Mouse (Mus musculus) forebrain, embryonic 10.5 days (tissue): ENCODE measurements around the gene Nup85. TPM values are rescaled to one million over a fixed set of nuclear protein-coding genes. Genes with fewer than 3 reads are reported as not detected.
"Not testable (repeated sequence)": the region's sequence is repeated elsewhere in the genome, so short reads cannot be mapped to it uniquely, and the experiment has no call there.

Source experiments
- DNase-seq: peaks from one replicate; pipeline ENCODE4 v3.0.0-alpha.2; 2017; ENCODE audit warnings: low spot score; ENCODE audit errors: extremely low spot score
- H3K27ac ChIP-seq: fragments of 300-500 bp; sonication (generic); 2 replicates; pipeline ENCODE4 v1.5.1; 2016; ENCODE audit warnings: mild to moderate bottlenecking
- H3K27me3 ChIP-seq: fragments of 300-500 bp; sonication (generic); 2 replicates; pipeline ENCODE4 v1.6.1; 2016; ENCODE audit warnings: mild to moderate bottlenecking; ENCODE audit not compliant: poor library complexity, severe bottlenecking
- H3K36me3 ChIP-seq: fragments of 300-500 bp; sonication (generic); replicated peaks from 2 replicates; pipeline ENCODE4 v1.6.1; 2016; ENCODE audit warnings: mild to moderate bottlenecking, moderate library complexity
- H3K4me1 ChIP-seq: fragments of 300-500 bp; sonication (generic); 2 replicates; pipeline ENCODE4 v1.6.1; 2016
- H3K4me3 ChIP-seq: fragments of 300-500 bp; sonication (generic); 2 replicates; pipeline ENCODE4 v1.5.1; 2016; ENCODE audit warnings: mild to moderate bottlenecking, moderate library complexity
- H3K9me3 ChIP-seq: fragments of 300-500 bp; sonication (generic); 2 replicates; pipeline ENCODE4 v1.6.1; 2016; ENCODE audit warnings: mild to moderate bottlenecking, moderate library complexity
- WGBS: fragments of 180-500 bp; shearing (Covaris S2); methylation state at CpG from one replicate; pipeline ENCODE4 v1.1.7; 2016; 5-methylcytosine and 5-hydroxymethylcytosine counted together
- polyA plus RNA-seq: library from polyadenylated mRNA; unstranded; fragments of >200 nt; fragmentation: Nextera tagmentation; extraction: Ambion mirVana; gene quantifications from 2 replicates; pipeline ENCODE4 v1.2.1, GENCODE M21; 2016

Gene Nup85
- polyA plus RNA-seq = 281 and 299 TPM in 2 replicates

DNA sequence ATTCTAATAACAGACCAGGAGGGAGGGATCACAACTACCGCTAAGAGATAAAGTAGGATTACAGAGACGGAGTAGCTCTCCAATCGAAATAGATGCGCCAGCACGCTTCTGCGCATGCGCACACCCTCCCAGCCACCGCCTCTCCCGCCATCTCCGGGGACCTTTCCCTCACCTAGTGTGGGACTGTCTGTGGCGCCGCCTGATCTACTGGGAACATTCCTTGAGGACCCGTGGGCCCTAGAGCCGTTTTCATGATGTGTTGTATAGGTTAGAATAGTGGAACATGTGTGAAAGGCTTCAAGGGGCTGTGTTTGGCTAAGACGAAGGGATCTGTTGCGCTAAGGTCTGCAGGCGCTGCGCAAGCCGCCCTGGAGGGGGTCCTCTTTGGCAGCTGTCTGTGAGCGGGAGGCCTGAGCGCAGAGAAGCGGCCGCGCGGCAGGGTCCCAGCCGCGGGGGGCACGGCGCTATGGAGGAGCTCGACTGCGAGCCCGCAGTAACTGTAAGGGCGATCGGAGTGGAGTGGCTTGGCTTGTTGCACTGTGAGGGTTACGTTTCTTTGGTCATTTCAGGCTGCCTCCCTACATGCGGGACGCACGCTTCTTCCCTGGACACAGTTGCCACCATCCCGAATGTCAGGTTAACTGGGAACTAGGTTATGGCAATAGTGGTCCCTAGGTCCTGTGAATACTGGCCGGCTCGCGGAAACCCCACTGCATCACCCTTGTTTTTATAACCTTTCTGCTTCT lies at the start of gene Nup85:
TSS of gene Nup85 (plus strand) at position 371 of the 746 bp plus-strand sequence.
- Histone ChIP-seq H3K9me3 (no peaks in the 10 kb centered on the region), H3K36me3 (peaks cover 36% of the 10 kb centered on the region), H3K4me1 (peaks cover 24% of the 10 kb centered on the region), H3K4me3 (peak within 1 kb of the TSS; percentile 92), H3K27me3 (no peaks in the 10 kb centered on the region), H3K27ac (peak within 1 kb of the TSS; percentile 100)
- peak; percentile 97 for DNase-seq
- WGBS = 0% methylated on average over 42 of the region's 42 CpGs

DNA sequence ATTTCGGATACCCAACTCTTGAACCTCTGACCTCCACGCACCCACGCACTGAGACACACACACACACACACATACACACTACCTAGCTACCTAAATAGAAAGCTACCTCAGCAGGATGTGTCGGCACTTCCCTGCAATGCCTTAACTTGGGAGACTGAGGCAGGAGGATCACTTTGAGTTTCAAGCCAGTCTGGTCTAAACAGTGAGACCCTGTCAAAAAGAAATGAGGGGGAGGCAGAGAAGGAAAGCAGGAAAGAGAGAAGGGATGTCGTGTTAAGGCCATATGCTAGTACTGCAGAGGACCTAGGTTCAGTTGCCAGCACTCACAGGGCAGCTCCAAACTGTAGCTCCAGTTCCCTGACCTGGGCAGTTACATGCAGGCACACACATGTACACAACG lies 49.2 kb upstream of the Nup85 start:
- H3K4me1 ChIP-seq = peaks cover 47% of the 10 kb centered on the region
- peak overlapping the region; percentile 99 for H3K27ac ChIP-seq
- 0 out of 2 replicates have a peak, but pooled peaks cover 6% of the 10 kb centered on the region for H3K36me3 ChIP-seq
- 74% methylated on average over 6 of the region's 6 CpGs for WGBS
- H3K27me3 ChIP-seq = no peaks in the 10 kb centered on the region
- DNase-seq = no peak
- H3K9me3 ChIP-seq = no peaks in the 10 kb centered on the region
- H3K4me3 ChIP-seq = peak overlapping the region; percentile 99

DNA sequence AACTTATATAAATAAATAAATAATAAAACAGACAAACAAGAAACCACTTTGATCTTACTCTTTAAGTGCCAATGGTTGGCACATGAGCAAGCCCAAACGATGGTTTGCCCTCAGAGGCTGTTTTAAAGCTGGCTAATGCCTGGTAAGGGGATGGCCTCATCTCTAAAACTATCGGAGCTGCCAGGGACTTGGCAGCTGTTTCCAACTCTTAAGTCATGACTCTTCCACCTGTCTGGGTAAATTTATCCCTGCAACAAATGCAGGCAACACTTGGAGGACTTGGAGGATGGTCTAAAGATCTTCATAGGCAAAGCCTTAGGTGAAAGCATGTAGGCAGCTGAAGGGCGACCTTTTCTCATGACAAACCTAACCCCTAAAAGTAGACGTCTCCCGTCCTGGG lies 47.3 kb upstream of the Nup85 start:
- no peaks in the 10 kb centered on the region for H3K9me3 ChIP-seq
- peaks cover 27% of the 10 kb centered on the region for H3K4me1 ChIP-seq
- H3K4me3 ChIP-seq = no peak overlapping the region
- peaks cover 15% of the 10 kb centered on the region for H3K36me3 ChIP-seq
- WGBS = 89% methylated on average over 5 of the region's 5 CpGs
- no peak overlapping the region for H3K27ac ChIP-seq
- no peak for DNase-seq
- no peaks in the 10 kb centered on the region for H3K27me3 ChIP-seq

GRCm38 (mm10) chr11:115518693-115519092 lies 45.5 kb upstream of the Nup85 start:
- H3K4me1 ChIP-seq = peaks cover 11% of the 10 kb centered on the region
- H3K27me3 ChIP-seq = no peaks in the 10 kb centered on the region
- no peak for DNase-seq
- H3K36me3 ChIP-seq = peaks cover 26% of the 10 kb centered on the region
- no peaks in the 10 kb centered on the region for H3K9me3 ChIP-seq
- no peak overlapping the region for H3K4me3 ChIP-seq
- H3K27ac ChIP-seq = no peak overlapping the region
- 79% methylated on average over 9 of the region's 9 CpGs for WGBS

- H3K9me3 ChIP-seq = no peaks in the 10 kb centered on the region
- H3K27ac ChIP-seq = no peak overlapping the region
- peaks cover 35% of the 10 kb centered on the region for H3K36me3 ChIP-seq
- no peak for DNase-seq
- peaks cover 9% of the 10 kb centered on the region for H3K4me1 ChIP-seq
- H3K4me3 ChIP-seq = no peak overlapping the region
- no peaks in the 10 kb centered on the region for H3K27me3 ChIP-seq
- 89% methylated on average over 3 of the region's 3 CpGs for WGBS
Measured at GRCm38 (mm10) chr11:115519581-115519980, 44.7 kb upstream of the Nup85 start.

DNA sequence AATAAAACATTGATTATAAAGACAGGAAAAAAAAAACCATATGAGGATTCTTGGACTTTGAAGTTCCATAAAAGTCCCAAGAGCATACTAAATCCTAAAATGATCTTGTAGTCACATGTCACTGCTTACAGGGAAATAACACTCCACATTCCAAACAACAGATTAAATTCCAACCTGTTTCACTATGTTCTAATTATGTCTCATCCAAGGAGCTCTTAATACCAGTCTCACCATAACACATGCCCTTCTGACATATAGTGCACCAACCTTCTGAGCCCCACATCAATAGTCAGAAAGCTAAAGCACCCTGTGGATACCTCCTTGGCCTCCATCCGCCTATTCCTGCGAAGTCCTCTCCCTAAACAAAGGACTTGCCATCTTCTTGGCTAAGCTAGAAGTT lies 44.0 kb upstream of the Nup85 start:
- Histone ChIP-seq H3K9me3 (no peaks in the 10 kb centered on the region), H3K36me3 (peaks cover 41% of the 10 kb centered on the region), H3K4me1 (peaks cover 2% of the 10 kb centered on the region), H3K27ac (no peak overlapping the region), H3K4me3 (no peak overlapping the region), H3K27me3 (no peaks in the 10 kb centered on the region)
- WGBS = 78% methylated on average over 2 of the region's 2 CpGs
- no peak for DNase-seq

GRCm38 (mm10) chr11:115521080-115521479 lies 43.2 kb upstream of the Nup85 start:
- H3K9me3 ChIP-seq = no peaks in the 10 kb centered on the region
- H3K27ac ChIP-seq = no peak overlapping the region
- DNase-seq = no peak
- no peak overlapping the region for H3K4me3 ChIP-seq
- no peaks in the 10 kb centered on the region for H3K27me3 ChIP-seq
- 86% methylated on average over 4 of the region's 4 CpGs for WGBS
- no peaks in the 10 kb centered on the region for H3K4me1 ChIP-seq
- peaks cover 50% of the 10 kb centered on the region for H3K36me3 ChIP-seq

DNA sequence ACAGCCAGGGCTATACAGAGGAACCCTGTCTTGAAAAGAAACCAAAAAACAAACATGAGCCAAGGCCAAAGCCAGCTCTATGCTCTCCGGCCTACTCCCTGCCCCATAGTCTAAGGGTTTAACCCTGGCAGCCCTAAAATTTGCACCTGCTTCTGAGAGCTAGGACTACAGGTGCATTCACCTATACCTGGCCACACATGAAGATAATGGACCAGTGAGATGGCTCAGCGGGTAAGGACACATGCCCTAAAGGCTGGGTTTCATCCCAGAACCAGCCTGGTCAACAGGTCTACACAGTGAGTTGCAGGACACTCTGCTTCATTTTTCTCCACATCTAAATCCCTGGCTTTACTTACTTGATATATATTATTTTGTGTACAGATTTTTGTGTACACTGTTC lies 42.0 kb upstream of the Nup85 start:
- Histone ChIP-seq H3K27ac (no peak overlapping the region), H3K4me3 (no peak overlapping the region), H3K27me3 (no peaks in the 10 kb centered on the region), H3K36me3 (peaks cover 62% of the 10 kb centered on the region), H3K9me3 (no peaks in the 10 kb centered on the region), H3K4me1 (no peaks in the 10 kb centered on the region)
- 86% methylated on average over 2 of the region's 2 CpGs for WGBS
- no peak for DNase-seq

DNA sequence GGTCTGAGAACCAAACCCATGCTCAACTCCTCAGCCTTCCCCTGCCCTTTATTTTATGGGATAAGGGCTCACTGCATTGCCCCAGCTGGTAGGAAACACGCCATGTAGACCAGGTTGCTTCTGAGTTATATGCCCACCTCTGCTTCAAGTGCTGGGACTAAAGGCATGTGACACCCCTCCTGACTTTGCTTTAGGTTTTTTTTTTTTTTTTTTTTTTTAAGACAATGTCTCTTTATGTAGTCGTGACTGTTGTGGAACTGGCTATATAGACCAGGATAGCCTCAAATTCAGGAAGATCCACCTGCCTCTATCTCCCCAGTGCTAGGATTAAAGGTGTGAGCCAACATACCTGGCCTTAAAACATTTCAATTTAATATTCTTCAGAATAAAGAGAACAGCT lies 41.5 kb upstream of the Nup85 start:
- Histone ChIP-seq H3K9me3 (no peaks in the 10 kb centered on the region), H3K36me3 (peaks cover 66% of the 10 kb centered on the region), H3K27ac (no peak overlapping the region), H3K4me3 (no peak overlapping the region), H3K4me1 (no peaks in the 10 kb centered on the region), H3K27me3 (no peaks in the 10 kb centered on the region)
- 77% methylated on average over 2 of the region's 2 CpGs for WGBS
- no peak for DNase-seq

DNA sequence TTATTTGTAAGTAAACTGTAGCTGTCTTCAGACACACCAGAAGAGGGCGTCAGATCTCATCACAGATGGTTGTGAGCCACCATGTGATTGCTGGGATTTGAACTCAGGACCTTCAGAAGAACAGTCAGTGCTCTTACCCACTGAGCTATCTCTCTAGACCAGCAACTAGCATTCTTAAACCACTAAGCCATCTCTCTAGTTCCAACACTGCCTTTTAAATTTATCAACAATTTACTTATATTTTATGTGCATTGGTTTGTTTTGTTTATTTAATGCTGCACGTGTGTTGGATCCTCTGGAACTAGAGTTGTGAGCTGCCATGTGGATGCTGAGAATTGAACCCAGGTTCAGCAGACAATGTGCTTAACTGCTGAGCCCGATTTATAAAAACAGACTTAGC lies 37.8 kb upstream of the Nup85 start:
- DNase-seq, H3K27ac ChIP-seq, H3K9me3 ChIP-seq, H3K27me3 ChIP-seq, H3K4me1 ChIP-seq, H3K4me3 ChIP-seq: not testable (repeated sequence)
- H3K36me3 ChIP-seq = peaks cover 93% of the 10 kb centered on the region
- 91% methylated on average over 3 of the region's 3 CpGs for WGBS

DNA sequence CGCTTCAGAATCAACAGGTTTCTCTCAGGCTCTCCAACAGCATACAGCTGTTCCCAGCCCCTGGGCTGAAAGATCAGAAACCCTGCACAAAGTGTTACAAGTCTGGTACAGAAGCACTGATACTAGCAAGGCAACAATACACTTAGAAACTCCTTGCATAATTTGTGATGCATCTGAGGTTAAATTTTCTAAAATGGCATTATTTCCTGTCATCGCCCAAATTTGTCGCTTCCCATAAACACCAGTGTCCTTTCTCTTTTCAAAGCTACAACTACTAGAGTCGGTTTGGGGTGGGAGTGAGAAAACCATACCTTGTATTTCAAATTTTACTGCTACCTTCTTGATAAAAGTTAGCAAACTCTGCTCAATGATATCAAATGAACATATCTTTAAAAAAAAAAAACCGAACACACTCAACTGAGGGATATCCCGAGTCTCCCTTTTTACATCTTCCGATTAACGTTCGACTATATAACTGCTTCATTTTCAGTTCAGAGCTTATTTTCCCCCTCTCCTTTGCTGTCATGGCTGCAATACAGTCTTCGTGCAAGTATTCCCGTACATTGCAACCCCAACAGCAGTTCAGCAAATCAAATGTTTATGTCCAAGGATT lies 29.4 kb upstream of the Nup85 start:
- H3K9me3 ChIP-seq = no peaks in the 10 kb centered on the region
- WGBS = 12% methylated on average over 11 of the region's 11 CpGs
- H3K36me3 ChIP-seq = peaks cover 49% of the 10 kb centered on the region
- no peak for DNase-seq
- peak overlapping the region; percentile 99 for H3K27ac ChIP-seq
- H3K4me1 ChIP-seq = peaks cover 27% of the 10 kb centered on the region
- no peaks in the 10 kb centered on the region for H3K27me3 ChIP-seq
- H3K4me3 ChIP-seq = peak overlapping the region; percentile 99

DNA sequence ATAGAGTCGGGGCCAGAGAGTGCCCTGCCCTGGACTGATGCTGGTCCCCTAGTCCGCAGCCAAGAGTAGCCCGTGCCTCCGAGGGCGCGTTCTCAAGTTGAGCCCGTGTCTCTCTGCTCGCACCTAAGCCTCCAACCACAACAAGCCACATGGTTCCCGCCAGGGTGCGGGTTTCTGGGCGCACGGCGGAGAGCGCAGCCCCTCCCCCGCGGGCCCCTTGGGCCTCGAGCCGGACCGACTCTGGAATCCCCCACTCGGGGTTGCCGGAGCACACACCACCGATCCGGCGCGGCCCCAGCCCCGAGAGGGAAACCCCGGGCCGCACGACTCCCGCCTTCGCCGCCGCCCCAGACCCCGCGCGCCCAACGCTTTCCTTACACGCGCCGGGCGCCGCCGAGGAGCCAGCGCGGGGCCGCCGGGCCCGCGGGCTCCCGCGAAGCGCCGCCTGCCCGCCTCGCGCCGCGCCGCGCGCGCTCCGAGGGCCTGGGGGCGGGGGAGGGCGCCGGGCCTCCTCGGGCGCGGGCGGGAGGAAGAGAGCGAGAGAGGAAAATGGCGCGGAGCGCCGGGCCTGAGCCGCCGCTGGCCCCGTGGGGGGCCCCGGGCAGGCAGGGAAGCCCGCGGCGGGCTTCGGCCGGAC lies 28.7 kb upstream of the Nup85 start:
- Histone ChIP-seq H3K4me1 (peaks cover 27% of the 10 kb centered on the region), H3K9me3 (no peaks in the 10 kb centered on the region), H3K27ac (peak overlapping the region; percentile 99), H3K4me3 (peak overlapping the region; percentile 99), H3K27me3 (no peaks in the 10 kb centered on the region), H3K36me3 (peaks cover 42% of the 10 kb centered on the region)
- under 1% methylated on average over 53 of the region's 84 CpGs for WGBS
- peak; percentile 72 for DNase-seq
